ENCODE assay signal across 29 mouse cellular contexts in genomic region chr17:87625510-87626086, GRCm38 (mm10). TPM values are rescaled to one million over a fixed set of nuclear protein-coding genes. Genes with fewer than 3 reads are reported as not detected.
"Had no signal": no experiment of that assay in that cellular context is flagged by ENCODE, and none has a peak within 500 bp of the region (broad histone marks: within the 10 kb centered on the region; RNA-seq: fewer than 3 reads in every experiment).

No protein-coding gene starts in this region.

- H3K9ac ChIP-seq: heart, embryonic 12.5 days; hindbrain, embryonic 12.5 days; hindbrain, embryonic 14.5 days; limb, embryonic 12.5 days; liver, embryonic 13.5 days had no signal

- H3K36me3 ChIP-seq: heart, embryonic 10.5 days; heart, embryonic 12.5 days; hindbrain, embryonic 10.5 days; hindbrain, embryonic 12.5 days; limb, embryonic 10.5 days; limb, embryonic 12.5 days; liver, embryonic 13.5 days had no signal

- H3K4me3 ChIP-seq: gastrocnemius, adult 2 months; heart, embryonic 10.5 days; heart, embryonic 12.5 days; hindbrain, embryonic 10.5 days; hindbrain, embryonic 12.5 days; layer of hippocampus, adult 2 months; limb, embryonic 10.5 days; limb, embryonic 12.5 days; liver, embryonic 13.5 days had no signal

- H3K27ac ChIP-seq: gastrocnemius, adult 2 months; heart, embryonic 10.5 days; hindbrain, embryonic 10.5 days; hindbrain, embryonic 12.5 days; hindbrain, embryonic 14.5 days; layer of hippocampus, adult 2 months; limb, embryonic 10.5 days; limb, embryonic 12.5 days; liver, embryonic 13.5 days had no signal

- H3K27me3 ChIP-seq: heart, embryonic 12.5 days; hindbrain, embryonic 12.5 days; limb, embryonic 12.5 days; liver, embryonic 13.5 days had no signal

- H3K4me1 ChIP-seq: heart, embryonic 10.5 days; heart, embryonic 12.5 days; hindbrain, embryonic 10.5 days; hindbrain, embryonic 12.5 days; liver, embryonic 13.5 days had no signal

- H3K9me3 ChIP-seq: heart, embryonic 10.5 days; heart, embryonic 12.5 days; hindbrain, embryonic 10.5 days; hindbrain, embryonic 12.5 days; limb, embryonic 10.5 days; limb, embryonic 12.5 days; liver, embryonic 13.5 days had no signal

- H3K4me2 ChIP-seq: heart, embryonic 12.5 days; hindbrain, embryonic 12.5 days; hindbrain, embryonic 14.5 days; limb, embryonic 12.5 days; liver, embryonic 11.5 days; liver, embryonic 13.5 days had no signal

- ATAC-seq: hindbrain, embryonic 16.5 days; inflammation-experienced regulatory T-cells, adult 6 months had no signal

- DNase-seq: gastrocnemius, adult 2 months; gastrocnemius, postnatal 10 days; gastrocnemius, postnatal 25 days; heart, adult 18-20 months; heart, postnatal 10 days; heart, postnatal 4 days; kidney, adult 18-20 months; kidney, adult 8-10 months; kidney, postnatal 10 days; kidney, postnatal 25 days; kidney, postnatal 4 days; layer of hippocampus, adult 9-11 months; layer of hippocampus, postnatal 36 days; liver; liver, embryonic 13.5 days had no signal

RNA-seq across cellular contexts. Expression of gene Epcam, which starts 10.2 kb away (rescaled TPM):
- total RNA-seq: gastrocnemius, adult 2 months; gastrocnemius, postnatal 10 days; gastrocnemius, postnatal 25 days; heart, adult 8-10 months; heart, postnatal 10 days; heart, postnatal 25 days; heart, postnatal 4 days; left cerebral cortex, adult 18-20 months had no signal
